1 mouse cellular context compared by ENCODE assay signal in the genomic region with DNA sequence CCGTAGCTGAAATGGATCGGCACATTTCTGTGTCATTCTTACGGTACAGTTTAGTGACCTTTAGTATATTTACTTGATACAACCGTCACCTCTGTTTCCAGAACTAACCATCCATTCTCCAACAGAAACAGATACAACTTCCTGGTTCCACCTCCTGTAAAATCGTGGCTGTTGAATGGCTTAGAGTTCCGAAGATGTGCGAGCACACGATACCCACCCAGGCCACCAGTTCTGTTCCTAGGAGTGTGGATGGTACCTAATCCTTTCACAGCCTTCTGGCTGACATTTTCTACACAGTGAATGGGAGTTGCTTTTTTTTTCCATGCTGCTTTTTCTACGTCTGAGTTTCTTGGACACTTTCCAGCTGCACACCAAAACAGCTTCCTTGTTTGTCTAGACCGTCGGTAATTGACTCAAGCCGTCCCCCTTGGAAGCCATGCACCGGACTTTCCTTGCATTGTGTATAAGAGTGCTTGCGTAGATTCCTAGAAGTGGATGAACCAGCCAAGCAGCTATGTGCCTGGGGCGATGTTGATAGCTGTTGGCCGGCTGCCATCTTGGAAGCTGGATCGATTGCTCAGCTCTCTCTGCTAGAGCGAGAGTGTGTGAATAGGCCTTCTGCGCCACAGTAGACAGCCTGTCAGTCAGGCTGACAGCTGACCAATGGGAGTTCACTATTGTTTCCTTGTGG.
A peak's percentile ranks its signal among the peaks of the same experiment; 100 is the strongest.
TF ChIP-seq lines count a peak whose summit lies in the region.

No protein-coding gene starts in this region.

TF ChIP-seq in CH12.LX, 34 proteins besides CTCF, POLR2A, EP300 and RAD21:
- TF ChIP-seq TCF12 (IDR thresholded peaks at IDR 0.05; ENCODE audit: low read depth, low read length) (peak; percentile 82), RCOR1 (conservative IDR thresholded peaks at IDR 0.05; ENCODE audit: low read depth, low read length) (no peak), SIN3A (IDR thresholded peaks at IDR 0.05; ENCODE audit: low read length) (peak; percentile 90), MEF2A (IDR thresholded peaks at IDR 0.05; ENCODE audit: borderline replicate concordance, low read depth, low read length) (no peak), HCFC1 (IDR thresholded peaks at IDR 0.05; ENCODE audit: low read depth, low read length) (peak; percentile 82), E2F4 (IDR thresholded peaks at IDR 0.05; ENCODE audit: insufficient replicate concordance, low read depth, low read length) (no peak), NRF1 (IDR thresholded peaks at IDR 0.05; ENCODE audit: low read depth, low read length) (peak; percentile 68), IRF4 (IDR thresholded peaks at IDR 0.05; ENCODE audit: low read depth, low read length) (peak; percentile 34; the same call in 1 of the 2 replicates), BHLHE40 (IDR thresholded peaks at IDR 0.05; ENCODE audit: low read depth, low read length) (0 out of 2 replicates have a peak, but pooled peaks have one; percentile 0), ZC3H11A (IDR thresholded peaks at IDR 0.05; ENCODE audit: low read depth, low read length) (no peak), TBP (conservative IDR thresholded peaks at IDR 0.05; ENCODE audit: low read depth, low read length) (peak; percentile 76), ETS1 (conservative IDR thresholded peaks at IDR 0.05; ENCODE audit: low read depth, low read length) (peak; percentile 36; the same call in 1 of the 2 replicates), ELF1 (IDR thresholded peaks at IDR 0.05; ENCODE audit: low read depth, low read length) (peak; percentile 58), CHD1 (IDR thresholded peaks at IDR 0.05; ENCODE audit: low read depth, low read length) (peak; percentile 83), MXI1 (IDR thresholded peaks at IDR 0.05; ENCODE audit: low read depth, low read length) (peak; percentile 54), PAX5 (IDR thresholded peaks at IDR 0.05; ENCODE audit: low read length) (no peak), ZNF384 (IDR thresholded peaks at IDR 0.05; ENCODE audit: low read depth, low read length) (peak; percentile 52), MAX (IDR thresholded peaks at IDR 0.05; ENCODE audit: low read length) (peak; percentile 32; the same call in 1 of the 2 replicates), NELFE (IDR thresholded peaks at IDR 0.05; ENCODE audit: low read depth, low read length) (0 out of 2 replicates have a peak, but pooled peaks have one; percentile 15)
